Mouse (Mus musculus): ENCODE results near the gene Tjp2.
"Not testable (repeated sequence)": the region's sequence is repeated elsewhere in the genome, so short reads cannot be mapped to it uniquely, and the experiment has no call there.

Gene Tjp2

GRCm38 (mm10) chr19:24187791-24188190 is 37.0 kb downstream of the Tjp2 start:
- intact Hi-C loops (cut with DNase I) = no loop called here

- intact Hi-C loops (cut with DNase I) = not testable (repeated sequence)
These were observed 37.5 kb downstream of the Tjp2 start for GRCm38 (mm10) chr19:24187358-24187757.

- intact Hi-C loops (cut with DNase I) = no loop called here
These were observed 41.1 kb downstream of the Tjp2 start for GRCm38 (mm10) chr19:24183680-24184235.

GRCm38 (mm10) chr19:24180415-24180814 is 44.4 kb downstream of the Tjp2 start:
- intact Hi-C loops (cut with DNase I) = no loop called here

- intact Hi-C loops (cut with DNase I) = no loop called here
These were observed 46.7 kb downstream of the Tjp2 start for GRCm38 (mm10) chr19:24178086-24178485.

- intact Hi-C loops (cut with DNase I) = no loop called here
These were observed 48.1 kb downstream of the Tjp2 start for GRCm38 (mm10) chr19:24176692-24177091.

- intact Hi-C loops (cut with DNase I) = loop anchor here (5.0 kb wide), 1 partner anchor 92 kb away; no protein-coding TSS in a partner anchor
These were observed 49.9 kb downstream of the Tjp2 start for GRCm38 (mm10) chr19:24174896-24175295.

- intact Hi-C loops (cut with DNase I) = loop anchor here (5.0 kb wide), 1 partner anchor 93 kb away; no protein-coding TSS in a partner anchor
These were observed 51.0 kb downstream of the Tjp2 start for GRCm38 (mm10) chr19:24173608-24174523.

- intact Hi-C loops (cut with DNase I) = loop anchor here (5.0 kb wide), 1 partner anchor 94 kb away; no protein-coding TSS in a partner anchor
These were observed 51.8 kb downstream of the Tjp2 start for GRCm38 (mm10) chr19:24173020-24173419.

GRCm38 (mm10) chr19:24168531-24168930 is 56.3 kb downstream of the Tjp2 start:
- intact Hi-C loops (cut with DNase I) = no loop called here

- intact Hi-C loops (cut with DNase I) = no loop called here
These were observed 58.2 kb downstream of the Tjp2 start for GRCm38 (mm10) chr19:24166516-24167091.

GRCm38 (mm10) chr19:24163974-24164373 is 60.9 kb downstream of the Tjp2 start:
- intact Hi-C loops (cut with DNase I) = no loop called here

GRCm38 (mm10) chr19:24160460-24160859 is 64.4 kb downstream of the Tjp2 start:
- intact Hi-C loops (cut with DNase I) = no loop called here

- intact Hi-C loops (cut with DNase I) = no loop called here
These were observed 65.1 kb downstream of the Tjp2 start for GRCm38 (mm10) chr19:24159751-24160150.

- intact Hi-C loops (cut with DNase I) = no loop called here
These were observed 65.5 kb downstream of the Tjp2 start for GRCm38 (mm10) chr19:24159334-24159733.

- intact Hi-C loops (cut with DNase I) = no loop called here
These were observed 68.8 kb downstream of the Tjp2 start for GRCm38 (mm10) chr19:24156067-24156455.

GRCm38 (mm10) chr19:24155395-24156066 is 69.3 kb downstream of the Tjp2 start:
- intact Hi-C loops (cut with DNase I) = no loop called here

- intact Hi-C loops (cut with DNase I) = loop anchor here (5.0 kb wide), 1 partner anchor 69 kb away; no protein-coding TSS in a partner anchor
These were observed 71.4 kb downstream of the Tjp2 start for GRCm38 (mm10) chr19:24153266-24154023.

GRCm38 (mm10) chr19:24144009-24144408 is 80.8 kb downstream of the Tjp2 start:
- intact Hi-C loops (cut with DNase I) = no loop called here

- intact Hi-C loops (cut with DNase I) = no loop called here
These were observed 82.2 kb downstream of the Tjp2 start for GRCm38 (mm10) chr19:24142621-24143061.

GRCm38 (mm10) chr19:24140298-24140697 is 84.5 kb downstream of the Tjp2 start:
- intact Hi-C loops (cut with DNase I) = no loop called here

Measured in adrenal gland (tissue).